Mouse (Mus musculus) neural tube, embryonic 15.5 days (tissue): ENCODE results near the gene Plekhm1. TPM values are rescaled to one million over a fixed set of nuclear protein-coding genes. Genes with fewer than 3 reads are reported as not detected.

Source experiments
- ATAC-seq: fragments of 200-750 bp; cut with Nextera tagmentation; 2 replicates; pipeline ENCODE4 v1.8.0; 2017; ENCODE audit warnings: mild to moderate bottlenecking, moderate TSS enrichment, moderate library complexity; ENCODE audit not compliant: low FRiP score
- H3K27ac ChIP-seq: fragments of 300-500 bp; sonication (generic); replicated peaks from 2 replicates; pipeline ENCODE4 v1.5.1; 2015; ENCODE audit warnings: mild to moderate bottlenecking, inconsistent platforms
- H3K27me3 ChIP-seq: fragments of 300-500 bp; sonication (generic); replicated peaks from 2 replicates; pipeline ENCODE4 v1.6.1; 2015; ENCODE audit warnings: inconsistent platforms
- H3K36me3 ChIP-seq: fragments of 300-500 bp; sonication (generic); 2 replicates; pipeline ENCODE4 v1.6.1; 2015; ENCODE audit warnings: inconsistent platforms
- H3K4me1 ChIP-seq: fragments of 300-500 bp; sonication (generic); 2 replicates; pipeline ENCODE4 v1.6.1; 2015; ENCODE audit warnings: inconsistent platforms
- H3K4me2 ChIP-seq: fragments of 300-500 bp; sonication (generic); 2 replicates; pipeline ENCODE4 v1.6.1; 2015; ENCODE audit warnings: inconsistent platforms, mild to moderate bottlenecking, moderate library complexity
- H3K4me3 ChIP-seq: fragments of 300-500 bp; sonication (generic); replicated peaks from 2 replicates; pipeline ENCODE4 v1.5.1; 2015; ENCODE audit warnings: mild to moderate bottlenecking, inconsistent platforms
- H3K9ac ChIP-seq: fragments of 300-500 bp; sonication (generic); replicated peaks from 2 replicates; pipeline ENCODE4 v1.6.1; 2015; ENCODE audit warnings: mild to moderate bottlenecking, inconsistent platforms
- H3K9me3 ChIP-seq: fragments of 300-500 bp; sonication (generic); replicated peaks from 2 replicates; pipeline ENCODE4 v1.6.1; 2016; ENCODE audit warnings: inconsistent platforms
- WGBS: fragments of 180-500 bp; shearing (Covaris S2); methylation state at CpG from one replicate; pipeline ENCODE4 v1.1.7; 2015; ENCODE audit warnings: mixed read lengths; 5-methylcytosine and 5-hydroxymethylcytosine counted together
- polyA plus RNA-seq: library from polyadenylated mRNA; unstranded; fragments of >200 nt; fragmentation: Nextera tagmentation; extraction: Ambion mirVana; gene quantifications from 2 replicates; pipeline ENCODE4 v1.2.1, GENCODE M21; 2015

Gene Plekhm1
- polyA plus RNA-seq, 1 experiment from 2014 or later, result 8.9 TPM

- Histone ChIP-seq H3K27ac (no peak overlapping the region), H3K4me1 (no peaks in the 10 kb centered on the region), H3K9ac (no peak overlapping the region), H3K36me3 (peaks cover 49% of the 10 kb centered on the region), H3K4me3 (no peak overlapping the region), H3K9me3 (no peaks in the 10 kb centered on the region), H3K4me2 (no peak overlapping the region), H3K27me3 (no peaks in the 10 kb centered on the region)
- no peak for ATAC-seq
- WGBS, result 87% methylated on average over 7 of the region's 7 CpGs
Measured at GRCm38 (mm10) chr11:103387870-103388526, 24.5 kb downstream of the Plekhm1 start.

DNA sequence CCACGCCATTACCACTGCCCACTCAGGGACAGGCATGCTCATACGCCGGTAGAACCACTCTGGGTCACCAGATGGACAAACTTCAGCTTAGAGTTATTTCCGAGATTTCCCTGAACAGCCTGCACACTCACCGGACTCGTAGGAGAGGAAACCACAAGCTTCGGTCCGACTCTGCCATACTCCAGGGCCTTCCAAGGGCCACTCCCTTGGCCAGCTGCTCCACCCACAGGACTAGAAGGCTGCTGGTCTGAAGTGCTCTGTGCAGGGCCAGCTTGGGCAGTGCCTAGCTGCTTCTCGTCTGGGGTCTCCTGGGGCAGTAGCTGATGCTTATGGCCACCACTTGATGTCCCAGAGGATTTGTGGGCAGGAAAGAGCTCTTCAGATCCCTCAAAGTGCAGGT lies 25.7 kb downstream of the Plekhm1 start:
- H3K4me3 ChIP-seq, result no peak overlapping the region
- H3K27ac ChIP-seq, result no peak overlapping the region
- no peaks in the 10 kb centered on the region for H3K4me1 ChIP-seq
- WGBS, result 90% methylated on average over 9 of the region's 9 CpGs
- ATAC-seq, result no peak
- H3K27me3 ChIP-seq, result no peaks in the 10 kb centered on the region
- H3K9me3 ChIP-seq, result no peaks in the 10 kb centered on the region
- H3K4me2 ChIP-seq, result no peak overlapping the region
- H3K36me3 ChIP-seq, result peaks cover 41% of the 10 kb centered on the region
- H3K9ac ChIP-seq, result no peak overlapping the region

DNA sequence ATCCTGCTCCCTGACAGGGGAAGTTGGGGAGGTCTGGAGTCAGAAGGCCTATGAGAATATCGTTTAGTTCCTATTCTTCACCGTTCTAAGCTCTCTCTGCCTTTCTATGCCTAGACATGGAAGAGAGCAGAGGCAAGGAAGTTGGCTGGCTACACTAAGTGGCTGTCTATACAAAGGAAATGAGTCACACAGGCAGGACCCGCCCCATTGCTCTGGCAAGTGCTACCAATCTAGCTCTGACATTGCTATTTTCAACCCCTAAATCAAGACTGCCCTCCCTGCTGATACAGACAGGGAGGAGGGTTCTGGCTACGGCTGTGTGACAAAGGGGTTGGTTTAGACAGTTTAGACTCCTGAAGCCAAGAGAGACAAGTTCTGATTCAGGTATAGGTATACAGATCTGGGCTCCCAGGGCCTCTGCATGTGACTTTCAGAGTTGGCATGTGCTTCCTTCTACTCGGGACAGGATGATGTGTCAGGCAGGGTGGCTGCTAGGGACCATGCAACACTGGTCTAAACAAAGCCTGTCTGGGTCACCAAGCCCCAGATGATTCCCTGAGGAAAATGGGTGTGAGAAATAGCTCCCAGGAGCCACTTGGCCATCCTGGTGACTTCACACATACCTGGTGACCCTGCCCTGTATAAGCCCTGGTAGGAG lies 30.4 kb downstream of the Plekhm1 start:
- H3K9ac ChIP-seq, result no peak overlapping the region
- no peaks in the 10 kb centered on the region for H3K27me3 ChIP-seq
- no peak overlapping the region for H3K4me3 ChIP-seq
- H3K4me1 ChIP-seq, result no peaks in the 10 kb centered on the region
- no peak for ATAC-seq
- 71% methylated on average over 5 of the region's 5 CpGs for WGBS
- peaks cover 42% of the 10 kb centered on the region for H3K36me3 ChIP-seq
- no peaks in the 10 kb centered on the region for H3K9me3 ChIP-seq
- H3K4me2 ChIP-seq, result no peak overlapping the region
- H3K27ac ChIP-seq, result no peak overlapping the region

- no peak for ATAC-seq
- WGBS, result 93% methylated on average over 7 of the region's 7 CpGs
- H3K9me3 ChIP-seq, result no peaks in the 10 kb centered on the region
- no peak overlapping the region for H3K9ac ChIP-seq
- no peaks in the 10 kb centered on the region for H3K4me1 ChIP-seq
- no peak overlapping the region for H3K4me2 ChIP-seq
- H3K27ac ChIP-seq, result no peak overlapping the region
- peaks cover 42% of the 10 kb centered on the region for H3K36me3 ChIP-seq
- H3K27me3 ChIP-seq, result no peaks in the 10 kb centered on the region
- H3K4me3 ChIP-seq, result no peak overlapping the region
Measured at GRCm38 (mm10) chr11:103381505-103381904, 31.0 kb downstream of the Plekhm1 start.

- Histone ChIP-seq H3K4me1 (no peaks in the 10 kb centered on the region), H3K9me3 (no peaks in the 10 kb centered on the region), H3K4me3 (no peak overlapping the region), H3K36me3 (peaks cover 46% of the 10 kb centered on the region), H3K4me2 (no peak overlapping the region), H3K27ac (no peak overlapping the region), H3K9ac (no peak overlapping the region), H3K27me3 (no peaks in the 10 kb centered on the region)
- WGBS, result 92% methylated on average over 5 of the region's 5 CpGs
- no peak for ATAC-seq
Measured at GRCm38 (mm10) chr11:103380460-103380859, 32.0 kb downstream of the Plekhm1 start.

- Histone ChIP-seq H3K27me3 (no peaks in the 10 kb centered on the region), H3K9me3 (no peaks in the 10 kb centered on the region), H3K27ac (no peak overlapping the region), H3K36me3 (peaks cover 56% of the 10 kb centered on the region), H3K4me1 (no peaks in the 10 kb centered on the region), H3K4me3 (no peak overlapping the region), H3K9ac (no peak overlapping the region), H3K4me2 (no peak overlapping the region)
- WGBS, result 93% methylated on average over 6 of the region's 6 CpGs
- no peak for ATAC-seq
Measured at GRCm38 (mm10) chr11:103378341-103378740, 34.1 kb downstream of the Plekhm1 start.

GRCm38 (mm10) chr11:103375772-103376171 lies 36.7 kb downstream of the Plekhm1 start:
- no peak for ATAC-seq
- no peak overlapping the region for H3K4me3 ChIP-seq
- H3K36me3 ChIP-seq, result peaks cover 62% of the 10 kb centered on the region
- WGBS, result 92% methylated on average over 5 of the region's 5 CpGs
- no peaks in the 10 kb centered on the region for H3K27me3 ChIP-seq
- H3K9me3 ChIP-seq, result no peaks in the 10 kb centered on the region
- peaks cover 4% of the 10 kb centered on the region; the same call in 1 of the 2 replicates for H3K4me1 ChIP-seq
- no peak overlapping the region for H3K9ac ChIP-seq
- no peak overlapping the region for H3K4me2 ChIP-seq
- H3K27ac ChIP-seq, result no peak overlapping the region

DNA sequence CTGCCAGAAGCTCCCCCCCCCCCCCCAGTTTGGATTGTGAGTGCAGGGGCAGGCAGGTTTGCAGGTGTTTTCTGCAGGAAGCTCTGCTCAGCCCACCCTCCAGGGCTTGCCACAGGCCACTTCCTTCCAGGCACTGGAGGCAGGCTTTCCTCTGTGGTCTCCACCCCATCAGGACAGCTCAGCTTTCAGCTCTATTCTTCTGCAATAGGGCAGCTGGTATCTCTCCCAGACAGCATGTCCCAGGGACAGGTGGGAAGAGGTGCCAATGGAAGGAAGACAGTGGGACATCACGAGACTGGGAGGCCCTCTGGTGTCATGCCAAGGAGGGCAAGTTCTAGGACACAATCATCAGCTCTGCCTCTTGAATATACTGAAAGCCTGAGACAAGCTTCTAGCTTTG lies 37.2 kb downstream of the Plekhm1 start:
- WGBS, result 90% methylated on average over 1 of the region's 1 CpGs
- Histone ChIP-seq H3K27ac (no peak overlapping the region), H3K4me3 (no peak overlapping the region), H3K36me3 (peaks cover 68% of the 10 kb centered on the region), H3K9me3 (no peaks in the 10 kb centered on the region), H3K4me1 (peaks cover 4% of the 10 kb centered on the region; the same call in 1 of the 2 replicates), H3K27me3 (no peaks in the 10 kb centered on the region), H3K9ac (no peak overlapping the region), H3K4me2 (no peak overlapping the region)
- no peak for ATAC-seq

GRCm38 (mm10) chr11:103373922-103374321 lies 38.6 kb downstream of the Plekhm1 start:
- Histone ChIP-seq H3K4me3 (no peak overlapping the region), H3K9me3 (no peaks in the 10 kb centered on the region), H3K27ac (no peak overlapping the region), H3K36me3 (peaks cover 65% of the 10 kb centered on the region), H3K4me2 (no peak overlapping the region), H3K27me3 (no peaks in the 10 kb centered on the region), H3K9ac (no peak overlapping the region), H3K4me1 (peaks cover 4% of the 10 kb centered on the region; the same call in 1 of the 2 replicates)
- whole genome bisulfite sequencing, result 96% methylated on average over 9 of the region's 9 CpGs
- ATAC-seq, result no peak

DNA sequence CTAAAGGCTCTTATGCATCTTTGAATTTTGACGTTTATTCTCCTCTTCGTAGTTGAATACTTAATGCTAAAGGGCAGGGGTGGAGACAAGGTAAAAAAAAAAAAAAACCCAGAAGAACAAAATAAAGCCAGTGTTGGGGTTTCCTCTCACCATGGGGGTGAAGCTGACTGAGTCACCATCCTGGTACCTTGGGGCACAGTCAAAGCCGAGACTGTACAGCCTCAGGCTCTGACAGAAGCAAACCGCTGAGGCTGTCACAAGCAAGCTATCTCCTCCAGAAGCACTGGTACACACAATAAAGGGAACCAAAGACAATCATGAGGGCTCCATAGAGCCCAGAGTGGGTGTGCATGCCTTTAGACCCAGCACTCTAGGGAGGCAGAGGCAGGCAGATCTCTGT lies 39.9 kb downstream of the Plekhm1 start:
- no peak overlapping the region for H3K4me2 ChIP-seq
- H3K9me3 ChIP-seq, result no peaks in the 10 kb centered on the region
- H3K9ac ChIP-seq, result no peak overlapping the region
- no peak overlapping the region for H3K4me3 ChIP-seq
- no peak overlapping the region for H3K27ac ChIP-seq
- peaks cover 53% of the 10 kb centered on the region for H3K36me3 ChIP-seq
- no peak for ATAC-seq
- peaks cover 4% of the 10 kb centered on the region; the same call in 1 of the 2 replicates for H3K4me1 ChIP-seq
- no peaks in the 10 kb centered on the region for H3K27me3 ChIP-seq
- 87% methylated on average over 4 of the region's 4 CpGs for WGBS

DNA sequence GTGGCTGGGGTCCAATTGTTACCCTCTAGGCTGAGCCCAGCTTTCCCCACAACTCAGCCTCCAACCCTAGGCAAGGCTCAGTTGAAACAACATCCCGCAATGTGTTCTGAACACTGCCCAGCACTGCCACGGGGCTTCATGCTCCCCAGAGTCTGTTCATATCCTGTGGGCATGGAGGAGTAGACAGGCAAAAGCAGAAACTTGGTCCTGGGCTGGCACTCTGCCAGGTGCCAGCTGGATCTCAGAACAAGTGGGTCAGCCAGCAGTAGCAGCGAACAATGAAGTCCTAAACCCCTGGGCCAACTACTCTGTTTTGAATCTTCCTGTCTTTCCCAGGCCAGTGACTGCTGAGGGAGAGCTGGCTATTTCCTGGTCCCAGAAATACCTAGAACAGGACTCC lies 40.4 kb downstream of the Plekhm1 start:
- Histone ChIP-seq H3K27me3 (no peaks in the 10 kb centered on the region), H3K9me3 (no peaks in the 10 kb centered on the region), H3K4me3 (no peak overlapping the region), H3K9ac (no peak overlapping the region), H3K4me2 (no peak overlapping the region), H3K4me1 (peaks cover 4% of the 10 kb centered on the region; the same call in 1 of the 2 replicates), H3K27ac (peak overlapping the region; percentile 45; the same call in 1 of the 2 replicates), H3K36me3 (peaks cover 55% of the 10 kb centered on the region)
- no peak for ATAC-seq
- WGBS, result 44% methylated on average over 3 of the region's 3 CpGs

DNA sequence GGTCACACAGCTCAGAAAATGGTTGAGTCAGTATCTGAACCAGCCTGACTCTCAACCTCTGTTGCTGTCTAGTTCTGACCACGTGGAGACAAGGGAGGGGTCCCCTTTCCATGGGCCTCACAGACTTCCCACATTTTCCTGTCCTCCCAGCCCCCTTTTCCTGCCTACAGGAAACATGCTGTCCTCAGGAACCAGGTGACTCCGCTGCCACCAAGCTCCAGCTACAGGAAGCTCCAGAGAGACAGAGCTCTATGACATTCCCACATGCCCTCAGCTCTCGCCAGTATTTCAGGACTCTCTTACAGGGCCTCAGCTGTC lies 41.3 kb downstream of the Plekhm1 start:
- H3K36me3 ChIP-seq, result peaks cover 53% of the 10 kb centered on the region
- no peak overlapping the region for H3K27ac ChIP-seq
- 75% methylated on average over 3 of the region's 3 CpGs for WGBS

More for the DNA sequence above, 41.3 kb downstream of the Plekhm1 start:
- Histone ChIP-seq H3K27me3 (peaks cover under 1% of the 10 kb centered on the region; the same call in 1 of the 2 replicates), H3K9ac (no peak overlapping the region), H3K4me1 (peaks cover 4% of the 10 kb centered on the region; the same call in 1 of the 2 replicates), H3K4me3 (no peak overlapping the region), H3K4me2 (no peak overlapping the region), H3K9me3 (no peaks in the 10 kb centered on the region)
- no peak for ATAC-seq
